Mouse (Mus musculus): Measurements from ENCODE around the gene Golga4. TPM values are rescaled to one million over a fixed set of nuclear protein-coding genes. Genes with fewer than 3 reads are reported as not detected.

Gene Golga4
- polyA plus RNA-seq (2012; rRNA removed): 4.7 and 5.1 TPM in 2 replicates

DNA sequence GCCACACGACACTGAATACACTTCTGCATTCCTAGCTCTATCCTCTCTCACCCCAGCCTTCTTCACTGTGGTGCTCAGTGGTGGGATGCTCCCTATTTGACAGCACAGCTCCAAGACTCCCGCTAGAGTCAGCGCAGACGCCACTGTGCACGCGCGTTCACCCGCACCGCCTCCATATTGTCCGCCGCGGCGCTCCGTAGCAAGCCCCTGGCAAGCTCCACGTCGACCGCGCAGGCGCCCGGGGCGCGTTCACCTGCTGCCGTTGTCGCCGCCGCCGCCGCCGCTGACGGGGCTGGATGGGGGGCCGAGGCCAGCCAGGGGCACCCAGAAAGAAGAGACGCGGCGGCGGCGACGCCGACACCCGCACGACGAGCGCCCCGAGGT lies at the start of gene Golga4:
Gene Golga4, plus strand, starts transcription at position 248 of the 384 bp plus-strand sequence.

GRCm38 (mm10) chr9:118477961-118478360 lies 28.1 kb upstream of the Golga4 start, which contains the start of gene Eomes:
Gene Eomes (plus strand): TSS chr9:118478212.

DNA sequence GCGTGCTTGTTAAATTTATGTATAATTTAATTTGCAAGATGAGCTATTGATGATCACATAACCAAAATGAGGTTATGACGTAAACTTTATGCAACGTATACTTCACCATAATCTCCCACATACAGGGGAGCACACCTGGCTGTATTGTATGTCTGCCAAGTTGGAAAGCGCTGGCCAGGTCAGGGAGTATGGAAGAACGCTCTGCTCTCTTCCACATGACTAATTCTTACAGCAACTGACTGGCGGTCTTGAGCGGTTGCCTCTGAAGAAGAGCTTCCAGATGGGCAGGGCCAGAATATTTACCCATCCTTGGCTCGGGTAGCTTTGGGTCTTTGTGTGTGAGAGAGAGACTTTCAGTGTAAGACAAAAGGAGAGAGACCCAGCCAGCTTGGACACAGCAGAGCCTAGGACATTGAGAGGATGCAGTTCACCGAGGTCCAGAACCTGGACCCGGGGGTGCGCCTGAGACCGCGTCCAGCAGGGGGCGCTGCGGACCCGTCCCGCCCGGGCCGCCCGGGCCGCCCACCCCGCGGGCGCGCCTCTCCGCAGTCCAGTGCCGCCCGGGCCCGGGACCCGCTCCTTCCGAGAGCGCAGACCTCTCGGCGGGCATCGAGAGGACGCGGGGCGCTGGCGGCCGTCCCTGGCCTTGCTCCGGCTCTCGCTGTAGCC lies 100.2 kb downstream of the Golga4 start, which contains the start of gene Itga9:
Gene Itga9, plus strand, starts transcription at position 543 of the 669 bp plus-strand sequence.

Other genes with a start within 250 kb of the Golga4 start
- 0.09 and 0.17 TPM in 2 replicates for gene Eomes, start 28.1 kb upstream of the Golga4 start, polyA plus RNA-seq (2012; rRNA removed)
- gene Itga9, start 100.4 kb downstream of the Golga4 start, polyA plus RNA-seq (2012; rRNA removed): 11.6 and 12.2 TPM in 2 replicates

Measured in stomach, adult 2 months (tissue).